Mouse (Mus musculus) urinary bladder, postnatal 25 days (tissue): Measurements from ENCODE around the gene Itga4.

Experiments used
- DNase-seq: peaks from one replicate; pipeline ENCODE4 v3.0.0; 2022; ENCODE audit warnings: low spot score

The Itga4 gene

DNA sequence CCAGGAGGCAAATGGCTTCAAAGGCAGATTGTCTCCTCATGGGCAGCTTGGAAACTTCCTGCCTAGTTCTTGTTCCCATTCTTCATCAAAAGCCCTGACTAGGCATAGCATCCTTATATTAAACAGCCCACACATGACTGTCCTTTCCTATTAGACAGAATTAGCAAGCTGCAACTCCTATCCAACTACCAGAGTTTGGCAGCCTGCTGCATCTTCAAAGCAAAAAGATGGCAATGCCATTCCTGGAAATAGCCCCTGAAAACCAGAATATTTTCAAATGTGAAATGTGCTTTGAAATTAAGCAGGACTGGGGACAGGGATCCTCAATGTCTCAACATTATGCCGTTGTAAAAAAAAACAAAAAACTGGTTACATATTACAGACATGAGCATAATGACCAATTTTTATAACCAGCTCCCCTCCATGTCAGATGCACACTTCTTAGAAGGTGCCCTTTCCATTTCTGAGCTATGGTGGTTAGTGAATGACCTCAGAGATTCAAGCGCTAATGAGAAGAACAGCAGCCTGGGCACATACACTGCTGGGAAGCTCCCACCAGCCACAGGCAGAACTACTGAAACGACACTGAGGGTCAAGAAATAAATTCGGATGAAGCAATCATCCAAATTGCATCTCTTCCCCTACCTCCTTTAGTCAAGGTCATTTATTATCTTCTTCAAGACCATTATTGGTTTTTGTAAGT, 97.0 kb downstream of the Itga4 start:
- no peak for DNase-seq

DNA sequence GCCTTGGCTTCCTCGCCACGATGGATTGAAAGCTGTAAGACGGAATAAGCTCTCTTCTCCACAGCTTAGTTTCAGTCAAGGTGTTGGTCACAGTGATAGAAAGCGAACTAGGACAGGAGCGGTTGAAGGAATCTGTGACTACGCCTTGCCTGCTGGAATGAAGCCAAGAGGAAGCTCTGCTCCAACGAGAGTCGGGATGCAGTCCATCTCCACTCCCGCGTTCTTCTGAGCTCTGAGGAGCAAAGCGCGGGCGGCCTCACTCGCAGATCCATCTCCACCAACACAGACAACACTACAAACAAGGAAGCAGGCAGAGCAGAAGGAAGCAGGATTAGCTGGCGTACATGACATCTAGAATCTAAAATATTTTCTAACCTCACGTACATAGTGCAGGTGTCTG, 99.5 kb downstream of the Itga4 start:
- no peak for DNase-seq

DNA sequence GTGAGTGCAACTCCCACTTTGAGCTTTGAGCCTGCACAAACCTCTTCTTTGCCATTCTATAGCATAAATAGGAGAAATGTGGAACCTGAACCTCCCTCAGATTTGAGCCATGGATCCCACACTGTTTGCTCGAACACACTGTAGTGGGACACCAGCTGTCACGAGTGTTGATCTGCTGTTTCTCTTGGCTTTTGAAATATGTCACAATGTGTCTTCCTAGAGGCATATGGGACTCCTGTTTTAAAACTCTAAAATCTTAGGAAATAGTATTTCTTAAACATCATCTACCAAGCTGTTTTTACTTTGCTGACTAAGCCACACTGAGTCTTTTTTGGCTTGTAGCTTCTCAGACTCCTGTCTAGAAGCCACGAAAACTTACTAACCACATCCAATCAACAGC, 102.6 kb downstream of the Itga4 start:
- no peak for DNase-seq

DNA sequence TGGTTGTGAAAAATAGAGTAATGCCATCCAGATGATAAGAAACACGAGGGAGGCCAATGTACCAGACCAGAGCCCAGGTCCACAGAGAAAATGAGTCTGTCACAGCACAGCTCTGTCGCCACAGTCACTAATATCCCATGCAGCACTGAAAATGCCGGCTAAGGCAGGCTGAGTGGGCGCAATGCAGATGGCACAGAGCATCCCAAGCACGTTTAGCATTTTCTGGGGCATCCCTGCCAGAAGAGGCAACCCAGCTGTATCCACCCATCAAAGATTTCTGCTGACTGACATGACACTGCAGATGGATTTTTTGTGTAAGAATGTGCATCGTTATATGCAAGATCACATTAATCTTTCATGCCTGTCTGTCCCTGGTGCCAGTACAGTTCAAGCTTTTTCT, 106.8 kb downstream of the Itga4 start:
- DNase-seq = no peak

DNA sequence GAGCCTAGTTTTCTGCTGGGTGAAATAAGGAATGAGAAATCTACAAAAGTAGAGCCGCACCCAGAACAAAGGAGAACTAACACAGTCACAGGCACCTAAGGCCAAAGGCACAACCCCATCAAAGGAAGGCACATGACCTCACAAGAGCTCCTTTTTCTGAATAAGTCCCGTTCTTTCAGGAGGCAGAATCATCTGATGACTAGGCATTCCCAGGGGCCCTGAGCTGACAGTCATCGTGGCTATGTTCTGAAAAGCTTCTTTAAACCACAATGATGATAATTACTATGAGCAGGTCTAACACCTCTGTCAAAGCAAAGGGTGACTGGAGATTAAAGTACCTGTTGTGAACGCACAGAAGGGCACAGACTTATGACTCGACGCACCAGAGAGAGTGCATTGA, 108.7 kb downstream of the Itga4 start:
- no peak for DNase-seq

DNA sequence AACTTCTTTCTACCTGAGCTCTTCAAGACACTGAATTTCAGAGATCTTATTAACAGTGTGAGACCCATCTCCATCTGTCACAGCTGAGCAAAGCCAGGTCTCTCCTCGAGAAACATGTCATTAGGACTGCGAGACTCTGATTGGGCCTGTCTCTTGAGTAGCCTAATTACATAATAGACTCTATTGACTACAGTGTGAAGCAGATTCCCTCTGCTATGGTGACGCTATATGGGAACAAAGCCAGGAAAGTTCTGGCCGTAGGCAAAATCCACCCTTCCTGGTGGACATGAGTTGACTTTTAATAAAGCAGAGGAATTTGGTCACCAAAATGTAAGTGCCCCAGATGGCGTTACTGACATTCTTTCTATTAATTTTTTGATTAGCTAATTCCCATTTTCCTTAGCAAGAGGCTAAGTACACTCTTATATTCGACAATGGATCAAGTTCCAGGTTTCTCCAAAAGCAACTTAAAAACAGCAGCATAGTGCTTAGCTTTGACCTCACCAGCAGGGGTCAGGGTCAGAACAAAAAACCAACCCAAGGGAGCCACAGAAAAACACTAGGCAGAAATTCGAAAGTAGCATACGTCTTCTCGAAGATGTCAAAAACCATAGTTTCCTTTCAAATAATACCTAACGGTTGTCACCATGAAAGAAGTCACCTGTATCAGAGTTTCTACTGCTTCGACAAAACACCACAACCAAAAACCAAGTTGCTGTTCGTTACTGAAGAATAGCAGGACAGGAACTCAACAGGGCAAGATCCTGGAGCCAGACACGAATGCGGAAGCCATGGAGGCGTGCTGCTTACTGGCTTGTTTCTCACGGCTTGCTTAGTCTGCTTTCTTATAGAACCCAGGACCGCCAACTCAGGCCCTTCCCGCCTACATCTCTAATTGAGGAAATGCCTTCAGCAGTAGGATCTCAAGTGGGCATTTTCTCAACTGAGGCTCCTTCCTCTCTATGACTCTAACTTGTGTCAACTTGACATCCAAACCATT, 112.5 kb downstream of the Itga4 start:
- no peak for DNase-seq

DNA sequence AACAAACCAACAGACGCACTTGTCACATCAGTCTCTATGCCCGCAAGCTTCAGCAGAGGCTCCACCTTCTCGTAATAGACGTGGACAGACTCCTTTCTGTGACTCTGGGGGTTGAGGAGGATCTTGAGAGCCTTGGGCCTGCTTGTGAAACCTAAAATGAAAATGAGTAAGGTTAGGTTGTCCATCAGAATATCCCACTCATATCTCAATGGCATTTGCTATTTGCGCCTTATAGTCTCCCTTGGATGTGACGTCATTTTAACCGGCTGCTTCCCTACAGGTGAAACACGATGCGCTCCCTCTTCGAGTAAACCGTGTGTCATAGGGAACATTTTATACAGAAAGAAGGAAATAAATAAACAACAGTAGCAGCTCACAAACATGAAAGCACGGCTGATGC, 113.4 kb downstream of the Itga4 start:
- DNase-seq = no peak

DNA sequence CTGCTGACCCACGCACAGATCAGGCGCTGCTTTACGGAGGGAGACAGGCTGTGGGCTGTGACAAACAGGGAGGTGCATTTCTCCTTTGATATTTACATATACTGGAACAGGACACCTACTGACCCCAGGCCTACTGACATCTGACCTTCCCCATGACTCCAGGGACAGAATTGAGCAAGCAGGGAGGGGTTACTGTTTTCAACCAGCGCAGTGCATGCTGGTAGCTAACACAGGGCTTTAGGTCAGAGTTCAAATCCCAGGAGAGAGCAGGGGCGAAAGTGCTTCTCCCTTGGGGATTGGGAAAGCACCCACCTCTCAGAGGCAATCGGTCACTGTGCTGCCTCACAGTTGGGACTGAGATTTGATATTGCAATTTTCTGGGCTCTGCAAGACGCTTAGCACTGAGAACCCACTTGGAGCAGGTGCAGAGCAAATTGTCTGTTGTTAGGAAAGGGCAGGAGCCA, 113.9 kb downstream of the Itga4 start:
- no peak for DNase-seq

DNA sequence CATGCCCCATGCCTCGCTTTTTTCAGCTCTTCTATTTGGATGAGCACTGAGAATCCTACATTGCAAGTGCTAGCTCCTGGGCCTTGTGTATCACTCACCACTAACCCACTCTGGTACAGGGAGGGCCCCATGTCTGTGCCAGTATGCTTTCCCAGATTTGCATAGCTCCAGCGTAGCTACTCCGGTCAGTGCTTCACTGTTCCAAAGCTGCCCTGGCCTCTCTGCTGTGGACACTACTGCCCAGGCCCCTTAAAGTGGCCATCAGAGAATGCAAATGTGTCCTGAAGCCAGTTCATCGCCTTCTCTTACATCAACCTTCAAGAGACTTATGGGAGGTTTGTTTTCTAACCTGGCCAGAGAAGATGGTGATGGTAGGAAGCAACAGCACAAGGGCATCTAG, 114.7 kb downstream of the Itga4 start:
- DNase-seq = no peak

DNA sequence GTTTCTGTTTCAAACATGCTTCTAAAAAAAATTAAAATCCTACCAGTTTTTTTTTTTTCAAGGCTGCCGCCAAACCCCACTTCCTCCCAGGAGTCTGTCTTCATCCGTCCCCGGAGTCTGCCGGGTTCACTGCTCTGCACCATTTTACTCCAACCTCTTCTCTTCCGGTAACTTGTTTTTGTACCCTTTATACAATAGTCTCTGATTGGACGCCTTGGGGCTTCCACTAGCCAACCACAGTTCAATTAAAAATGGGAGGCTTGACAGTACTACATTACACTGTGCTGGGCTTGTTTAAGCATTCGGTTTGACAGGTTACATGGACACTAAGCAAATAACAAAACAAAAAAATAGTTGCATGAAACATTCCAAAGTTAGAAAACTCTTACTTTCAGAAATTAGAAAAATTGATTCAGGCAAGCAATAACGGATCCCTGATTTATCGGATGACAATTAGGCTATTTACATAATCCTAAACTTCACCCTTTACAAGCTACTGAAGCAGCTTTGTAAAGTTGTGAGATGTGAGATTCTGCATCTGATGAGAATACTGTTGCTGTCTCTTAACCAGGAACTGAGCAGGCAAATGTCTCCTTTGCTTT, 115.6 kb downstream of the Itga4 start:
- DNase-seq = no peak

DNA sequence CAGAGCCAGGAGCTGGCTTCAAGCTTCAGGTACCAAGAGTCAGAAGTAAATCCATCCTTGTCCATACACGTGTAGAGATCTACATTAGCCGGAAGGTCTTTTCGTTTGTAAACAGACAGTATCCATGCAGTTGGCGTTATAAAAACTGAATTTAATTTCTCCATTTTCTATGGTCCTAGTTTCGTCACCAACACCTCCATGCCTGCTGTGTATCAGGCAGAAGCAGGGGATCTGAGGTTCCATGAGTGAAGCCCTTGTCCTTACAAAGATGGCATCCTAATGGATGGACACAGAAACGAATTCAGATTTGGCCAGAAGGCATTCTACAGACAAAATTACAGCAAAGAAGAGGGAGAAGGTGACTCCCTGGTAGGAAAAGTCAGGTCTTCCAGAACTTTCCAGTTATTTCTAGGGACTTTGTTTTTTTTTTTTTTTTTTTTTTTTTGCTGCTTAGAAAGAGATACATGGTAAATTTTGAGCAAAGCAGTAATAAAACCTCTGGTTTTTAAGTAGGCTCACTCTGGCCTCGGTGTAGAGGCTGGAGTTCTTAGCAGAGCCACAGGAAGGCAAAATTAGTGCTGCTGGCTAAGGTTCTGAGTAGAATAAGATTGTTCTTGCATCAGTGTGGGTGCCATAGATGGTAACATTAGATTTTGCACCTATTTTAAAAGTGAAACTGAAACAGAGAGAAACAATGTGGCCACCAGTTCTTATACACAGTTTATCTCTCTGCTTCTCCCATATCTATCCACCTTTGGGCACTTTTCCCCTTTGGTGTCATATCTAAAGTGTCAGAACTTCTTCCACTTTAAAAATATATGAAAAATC, 116.3 kb downstream of the Itga4 start:
- no peak for DNase-seq

DNA sequence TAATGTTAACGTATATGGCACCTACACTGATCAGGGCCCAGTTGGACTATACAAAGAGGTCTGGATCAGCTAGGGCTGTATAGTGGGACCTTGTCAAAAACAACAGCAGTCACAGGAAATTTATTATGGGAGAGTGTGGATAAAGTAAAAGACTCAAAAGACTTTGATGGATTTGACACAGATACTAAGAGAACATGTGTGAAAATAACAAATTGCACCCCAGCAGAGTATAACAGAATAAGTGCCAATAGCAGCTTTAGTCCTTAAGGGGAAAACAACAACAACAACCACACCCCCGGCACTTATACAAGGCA, 116.9 kb downstream of the Itga4 start:
- DNase-seq = no peak

DNA sequence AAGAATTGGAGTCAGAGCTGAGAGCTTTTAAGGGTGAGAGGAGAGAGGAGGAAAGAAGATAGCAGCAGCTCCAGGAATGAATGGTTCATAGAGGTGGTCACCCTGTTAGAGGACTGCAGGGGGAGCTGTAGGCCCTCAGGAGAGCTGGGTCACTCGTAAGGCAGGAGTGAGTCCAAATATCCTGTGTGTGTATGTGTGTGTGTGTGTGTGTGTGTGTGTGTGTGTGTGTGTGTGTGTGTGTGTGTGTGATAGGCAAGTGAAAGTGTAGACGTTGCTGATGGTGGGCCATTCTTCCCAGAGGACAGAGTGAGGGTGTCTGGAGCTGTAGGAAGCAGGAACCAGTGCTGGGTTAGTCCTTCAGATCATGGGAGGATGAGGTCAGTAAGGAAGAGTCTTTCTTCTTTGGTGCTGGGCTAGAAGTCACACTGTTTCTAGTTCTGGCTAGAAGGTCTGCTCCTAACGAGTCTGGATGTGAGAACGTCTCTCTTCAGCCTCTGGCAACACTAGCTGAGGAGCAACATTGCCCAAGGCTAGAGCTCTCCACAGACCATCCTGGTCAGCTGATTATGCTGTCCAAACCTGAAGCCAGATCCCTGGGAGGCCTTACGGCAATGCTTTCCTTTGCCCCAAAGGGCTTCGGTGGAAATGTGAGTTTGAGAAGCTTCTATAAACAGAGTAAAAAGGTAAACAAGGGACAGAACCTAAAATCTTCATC, 117.4 kb downstream of the Itga4 start:
- DNase-seq = no peak

DNA sequence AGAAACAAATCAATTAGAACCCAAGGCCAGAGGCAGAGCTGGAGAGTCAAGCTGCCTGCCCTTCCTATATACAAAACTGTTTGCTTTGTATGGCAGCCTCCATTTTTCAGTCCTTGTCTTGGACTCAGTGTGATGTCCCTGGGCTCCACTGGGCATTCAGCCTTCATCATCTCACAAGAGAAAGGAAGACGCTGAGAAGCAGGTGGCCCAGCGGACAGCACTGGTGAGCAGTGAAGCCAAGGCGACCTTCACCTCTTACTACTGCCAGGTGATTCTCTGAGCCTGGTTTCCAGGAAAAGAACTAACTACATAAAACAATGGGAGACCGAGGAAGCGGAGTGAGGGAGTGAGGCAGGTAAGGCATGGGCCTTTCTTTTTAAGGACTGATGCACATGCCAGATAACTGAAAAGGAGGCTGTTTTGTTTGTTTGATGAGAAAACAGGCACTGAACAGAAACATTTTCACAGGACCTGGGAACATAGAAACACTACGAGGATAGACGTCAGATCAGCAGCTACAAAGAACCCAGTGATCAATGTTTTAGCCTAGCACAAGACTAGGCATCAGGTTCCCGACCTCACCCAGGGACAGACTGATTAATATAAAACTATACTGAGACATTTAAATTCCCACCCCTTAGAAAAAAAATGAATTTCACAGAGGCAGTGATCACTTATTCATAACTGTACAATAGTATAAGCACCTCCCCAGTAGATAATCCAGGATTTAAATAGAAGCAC, 123.3 kb downstream of the Itga4 start:
- no peak for DNase-seq

DNA sequence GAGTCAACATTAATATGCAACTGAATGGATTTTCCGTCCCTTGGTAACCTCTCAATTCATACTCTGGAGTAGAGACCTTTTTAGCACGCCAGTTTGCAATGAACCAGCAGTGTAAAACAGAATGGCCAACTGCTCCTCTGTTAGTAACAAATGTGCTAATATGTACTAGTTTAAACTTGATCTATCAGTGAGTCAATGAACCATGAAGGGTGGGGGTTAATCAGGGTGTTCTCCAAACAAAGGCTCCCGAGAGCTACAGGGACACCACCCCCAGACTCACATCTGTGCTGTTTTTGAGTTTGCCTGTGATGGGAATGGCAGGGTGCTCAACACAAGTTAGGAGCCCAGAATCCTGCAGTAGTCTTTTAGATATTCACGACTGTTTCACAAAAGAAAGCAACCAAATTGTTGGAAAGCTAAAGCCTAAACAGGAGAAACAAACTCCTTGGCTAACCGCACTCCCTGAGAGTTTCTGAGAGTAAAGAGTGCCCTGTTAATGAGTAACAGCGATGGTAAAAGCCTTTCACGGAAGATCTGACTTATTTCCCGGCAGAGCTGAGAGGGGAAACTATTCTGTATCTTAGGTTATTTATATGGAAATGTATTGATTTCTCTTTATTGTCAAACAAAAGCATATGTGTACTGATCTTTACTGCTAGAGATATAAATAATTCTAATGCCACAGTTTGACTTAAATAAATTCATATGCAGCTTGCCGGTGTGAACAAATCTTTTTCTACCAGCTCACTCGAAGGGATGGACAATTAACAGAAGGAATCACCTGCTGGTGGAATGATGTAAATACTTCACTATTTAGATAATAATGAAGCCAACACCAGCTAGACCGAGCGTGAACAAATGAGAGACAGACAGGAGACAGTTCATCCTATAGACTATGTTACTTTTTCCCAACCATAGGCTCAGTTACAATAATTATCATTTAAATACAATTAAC, 124.1 kb downstream of the Itga4 start:
- no peak for DNase-seq
